ENCODE assay signal across 17 mouse cellular contexts in the genomic region with DNA sequence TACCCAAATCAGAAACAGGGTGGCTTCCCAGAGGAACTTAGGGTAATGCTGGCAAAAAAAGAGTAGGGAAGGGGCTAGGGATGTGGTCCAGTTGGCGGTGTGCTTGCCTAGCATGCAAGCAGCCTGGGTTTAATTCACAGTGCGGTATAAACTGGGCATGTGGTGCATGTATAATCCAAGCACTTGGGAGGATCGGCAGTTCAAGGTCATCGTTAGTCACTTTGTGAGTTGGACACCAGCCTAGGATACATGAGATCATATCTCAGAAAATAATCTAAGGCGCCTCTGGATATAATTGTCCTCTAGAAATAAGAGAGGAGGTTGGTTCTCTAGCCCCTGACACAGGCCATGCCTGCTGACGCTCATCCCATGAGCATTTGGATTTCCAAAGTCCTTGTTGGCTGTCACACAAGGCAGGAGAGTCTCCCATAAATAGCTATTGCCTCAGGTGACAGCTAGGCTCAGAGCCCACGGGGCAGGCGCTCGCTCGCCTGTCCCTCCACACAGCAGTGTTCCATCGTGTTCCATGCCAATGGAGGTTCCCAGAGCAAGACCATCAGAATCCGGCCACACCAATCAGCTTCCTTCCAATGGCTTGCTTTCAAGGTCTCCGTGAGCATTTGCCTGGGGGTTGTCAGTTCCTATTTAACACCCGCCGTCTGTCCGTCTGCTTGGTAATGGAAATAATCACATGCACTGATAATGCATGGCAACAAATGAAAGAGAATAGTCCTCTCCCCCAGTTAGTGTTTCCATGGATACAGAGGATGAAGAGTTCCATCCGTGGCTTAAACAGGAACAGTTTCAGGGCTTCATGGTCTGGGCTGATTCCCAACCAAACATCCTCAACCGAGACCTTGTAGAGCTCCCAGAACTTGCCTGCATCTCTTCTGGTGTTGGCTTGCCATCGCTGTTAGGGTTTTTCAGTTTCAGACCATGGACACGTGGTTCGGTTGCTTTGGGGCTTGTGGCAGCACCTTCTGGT. TPM values are rescaled to one million over a fixed set of nuclear protein-coding genes. Genes with fewer than 3 reads are reported as not detected.
DNase-seq lines count a peak whose midpoint lies in the region; ATAC-seq and TF ChIP-seq lines count a peak whose summit lies in the region.
"Had no signal": no experiment of that assay in that cellular context is flagged by ENCODE, and none has a peak within 500 bp of the region (broad histone marks: within the 10 kb centered on the region; RNA-seq: fewer than 3 reads in every experiment).

No protein-coding gene starts in this region.

- peak; percentile 88 for TF ChIP-seq EP300 in heart, adult 2 months (IDR thresholded peaks at IDR 0.05; ENCODE audit: insufficient read depth, low read depth, low read length)

- ATAC-seq in heart, embryonic 11.5 days (replicated peaks; ENCODE audit: insufficient number of reproducible peaks, low FRiP score, low TSS enrichment) = no peak
- ATAC-seq in cerebellum, adult (ENCODE audit: insufficient number of reproducible peaks, low FRiP score, low TSS enrichment) = peak; percentile 26; the same call in 1 of the 2 replicates
- peak; percentile 26; the same call in 1 of the 2 replicates for ATAC-seq in heart, embryonic 16.5 days (replicated peaks; ENCODE audit: extremely low read depth, insufficient read depth, low FRiP score)
- ATAC-seq in granulocyte monocyte progenitor cell, adult 5-6 weeks (replicated peaks; ENCODE audit: poor library complexity, severe bottlenecking) = no peak
- no peak for ATAC-seq in forebrain, embryonic 11.5 days (replicated peaks; ENCODE audit: low FRiP score)
- ATAC-seq: forebrain, embryonic 13.5 days; midbrain, embryonic 16.5 days; Patski had no signal

- H3K79me2 ChIP-seq in heart, adult 2 months (replicated peaks; ENCODE audit: control insufficient read depth, insufficient read depth, low read length) = no peaks in the 10 kb centered on the region

- no peaks in the 10 kb centered on the region for H3K36me3 ChIP-seq in heart, adult 2 months (ENCODE audit: control insufficient read depth, insufficient read depth, low read length)
- no peaks in the 10 kb centered on the region for H3K36me3 ChIP-seq in heart, embryonic 11.5 days (ENCODE audit: control insufficient read depth, insufficient read depth, low read length)
- H3K36me3 ChIP-seq in heart, embryonic 16.5 days (ENCODE audit: control insufficient read depth, insufficient read depth) = no peaks in the 10 kb centered on the region
- no peaks in the 10 kb centered on the region for H3K36me3 ChIP-seq in forebrain, embryonic 11.5 days (ENCODE audit: control insufficient read depth, insufficient read depth, low read length)
- H3K36me3 ChIP-seq: embryonic facial prominence, embryonic 12.5 days; heart, embryonic 13.5 days; limb, embryonic 15.5 days had no signal

- peak; percentile 47 to 65 for DNase-seq in heart, adult 2 months
- DNase-seq in NIH3T3 (ENCODE audit: low read depth) = peak; percentile 8
- no peak for DNase-seq in spleen, adult 12 weeks (ENCODE audit: low spot score)
- no peak for DNase-seq in forebrain, embryonic 11.5 days (ENCODE audit: low spot score)
- DNase-seq: kidney, adult 2 months; lung, postnatal 10 days had no signal

- H3K27me3 ChIP-seq in heart, adult 2 months (ENCODE audit: control insufficient read depth, insufficient read depth, low read length) = no peaks in the 10 kb centered on the region; the same call in 1 of the 2 replicates
- H3K27me3 ChIP-seq in heart, embryonic 11.5 days (ENCODE audit: control insufficient read depth, insufficient read depth, low read length) = no peaks in the 10 kb centered on the region
- H3K27me3 ChIP-seq in heart, embryonic 16.5 days (ENCODE audit: control insufficient read depth, insufficient read depth, low read length) = 0 out of 2 replicates have a peak, but pooled peaks cover 2% of the 10 kb centered on the region
- H3K27me3 ChIP-seq in forebrain, embryonic 11.5 days (ENCODE audit: control insufficient read depth, insufficient read depth, low read length) = no peaks in the 10 kb centered on the region
- H3K27me3 ChIP-seq: forebrain, embryonic 13.5 days; limb, embryonic 15.5 days; Patski had no signal

- no peak for TF ChIP-seq CTCF in heart, adult 2 months (IDR thresholded peaks at IDR 0.05)

- H3K4me3 ChIP-seq in heart, adult 2 months = no peak overlapping the region
- no peak overlapping the region for H3K4me3 ChIP-seq in heart, embryonic 11.5 days (ENCODE audit: low read depth, low read length)
- H3K4me3 ChIP-seq in heart, embryonic 16.5 days (ENCODE audit: low read length) = no peak overlapping the region
- no peak overlapping the region for H3K4me3 ChIP-seq in forebrain, embryonic 11.5 days (ENCODE audit: low read depth, low read length)
- H3K4me3 ChIP-seq: embryonic facial prominence, embryonic 12.5 days; forebrain, embryonic 13.5 days; heart, embryonic 13.5 days; limb, embryonic 15.5 days had no signal

- peaks cover 4% of the 10 kb centered on the region for H3K4me1 ChIP-seq in heart, adult 2 months (ENCODE audit: control insufficient read depth, insufficient read depth, low read length)
- peaks cover 5% of the 10 kb centered on the region for H3K4me1 ChIP-seq in heart, embryonic 11.5 days (ENCODE audit: control insufficient read depth, insufficient read depth, low read length)
- peaks cover 9% of the 10 kb centered on the region; the same call in 1 of the 2 replicates for H3K4me1 ChIP-seq in heart, embryonic 16.5 days (ENCODE audit: control insufficient read depth, insufficient read depth, low read length)
- H3K4me1 ChIP-seq in forebrain, embryonic 11.5 days (replicated peaks; ENCODE audit: control insufficient read depth, insufficient read depth, low read length) = no peaks in the 10 kb centered on the region
- H3K4me1 ChIP-seq: forebrain, embryonic 13.5 days had no signal

- intact Hi-C loops in heart, adult 2 months (cut with DNase I) = no loop called here

- WGBS in heart, adult 2 months = 37% methylated on average over 21 of the region's 21 CpGs
- 79% methylated on average over 21 of the region's 21 CpGs for WGBS in heart, embryonic 11.5 days (ENCODE audit: insufficient replicate concordance)
- WGBS in heart, embryonic 16.5 days = 68% methylated on average over 21 of the region's 21 CpGs
- 88% methylated on average over 21 of the region's 21 CpGs for WGBS in forebrain, embryonic 11.5 days

- no peaks in the 10 kb centered on the region for H3K9me3 ChIP-seq in heart, embryonic 11.5 days (replicated peaks; ENCODE audit: control insufficient read depth, low read length)
- no peaks in the 10 kb centered on the region for H3K9me3 ChIP-seq in heart, embryonic 16.5 days (replicated peaks; ENCODE audit: control insufficient read depth, low read length)
- no peaks in the 10 kb centered on the region for H3K9me3 ChIP-seq in forebrain, embryonic 11.5 days (ENCODE audit: control insufficient read depth, low read length)
- H3K9me3 ChIP-seq: embryonic facial prominence, embryonic 12.5 days; forebrain, embryonic 13.5 days; heart, embryonic 13.5 days; limb, embryonic 15.5 days had no signal

- H3K4me2 ChIP-seq in heart, embryonic 11.5 days = no peak overlapping the region
- H3K4me2 ChIP-seq in heart, embryonic 16.5 days (ENCODE audit: low read depth, low read length) = no peak overlapping the region
- H3K4me2 ChIP-seq in forebrain, embryonic 11.5 days (ENCODE audit: low read depth, low read length, severe bottlenecking) = no peak overlapping the region
- H3K4me2 ChIP-seq: embryonic facial prominence, embryonic 12.5 days; forebrain, embryonic 13.5 days; heart, embryonic 13.5 days; limb, embryonic 15.5 days had no signal

- H3K9ac ChIP-seq in heart, adult 2 months (ENCODE audit: low read depth, low read length) = no peak overlapping the region
- no peak overlapping the region for H3K9ac ChIP-seq in heart, embryonic 11.5 days (ENCODE audit: low read depth, low read length)
- H3K9ac ChIP-seq in heart, embryonic 16.5 days (ENCODE audit: low read length) = no peak overlapping the region
- H3K9ac ChIP-seq in forebrain, embryonic 11.5 days (ENCODE audit: low read length) = no peak overlapping the region
- H3K9ac ChIP-seq: embryonic facial prominence, embryonic 12.5 days; forebrain, embryonic 13.5 days; heart, embryonic 13.5 days; limb, embryonic 15.5 days had no signal

- TF ChIP-seq POLR2A in heart, adult 2 months (IDR thresholded peaks at IDR 0.05; ENCODE audit: insufficient read depth, low read depth, low read length) = no peak

- peak overlapping the region; percentile 57 for H3K27ac ChIP-seq in heart, adult 2 months
- H3K27ac ChIP-seq in heart, embryonic 11.5 days (ENCODE audit: low read depth, low read length) = no peak overlapping the region
- no peak overlapping the region for H3K27ac ChIP-seq in heart, embryonic 16.5 days (ENCODE audit: low read length)
- H3K27ac ChIP-seq in forebrain, embryonic 11.5 days (ENCODE audit: low read depth, low read length) = no peak overlapping the region
- H3K27ac ChIP-seq: embryonic facial prominence, embryonic 12.5 days; forebrain, embryonic 13.5 days; heart, embryonic 13.5 days; limb, embryonic 15.5 days; stomach, postnatal 0 days had no signal

RNA-seq across cellular contexts. Expression of gene Col23a1, which starts 56.1 kb away (rescaled TPM):
- 1 to 10 TPM; 1.1 to 1.7 TPM for total RNA-seq in heart, adult 2 months (2021)
- polyA plus RNA-seq in heart, adult 2 months (2012; rRNA removed) = 1.1 and 1.3 TPM in 2 replicates
- 10.3 and 10.7 TPM in 2 replicates for polyA plus RNA-seq in heart, embryonic 11.5 days (2014; fragmentation: Nextera tagmentation; extraction: Ambion mirVana)
- polyA plus RNA-seq in heart, embryonic 16.5 days (2015; fragmentation: Nextera tagmentation; extraction: Ambion mirVana) = 4.0 and 7.7 TPM in 2 replicates
- total RNA-seq in granulocyte monocyte progenitor cell, adult 5-6 weeks (2014; fragmentation: Nextera tagmentation) = not detected in 2 replicates
- 0.04 and 0.15 TPM in 2 replicates for total RNA-seq in granulocyte monocyte progenitor cell, adult 5-6 weeks (2017)
- polyA plus RNA-seq in forebrain, embryonic 11.5 days (2014; fragmentation: Nextera tagmentation; extraction: Ambion mirVana) = 7.5 and 8.5 TPM in 2 replicates

Comparison
In these comparisons a context has a peak if more than half of its experiments do, and no peak if none do; other contexts are left out.
1. ATAC-seq: peak in cerebellum, adult (single experiment) and heart, embryonic 16.5 days (single experiment); none in heart, embryonic 11.5 days (single experiment), granulocyte monocyte progenitor cell, adult 5-6 weeks (single experiment) and forebrain, embryonic 11.5 days (single experiment).
2. DNase-seq: peak in heart, adult 2 months (2 of 2) and NIH3T3 (single experiment); none in spleen, adult 12 weeks (single experiment) and forebrain, embryonic 11.5 days (single experiment).